Mouse (Mus musculus) MEL (cell line): ENCODE measurements at regions not wholly inside any gene's neighbourhood (a gene's known extent, or its start where the extent isn't known, plus 50 kb on each side); places are given as distances from the start of the nearest gene placed in this dataset.

Experiments used
- CHD2 ChIP-seq: IDR thresholded peaks from 2 replicates; pipeline ENCODE4 v1.6.1; 2011; ENCODE audit warnings: low read length, improper control_type of control experiment
- CTCF ChIP-seq, 3 experiments: IDR thresholded peaks in 2 of 3; conservative IDR thresholded peaks in 1 of 3; 2 replicates each; pipeline ENCODE4 v1.5.1; 2011 to 2012; ENCODE audit warnings: low read length in 3 of 3, low read depth in 2 of 3, mild to moderate bottlenecking in 2 of 3, improper control_type of control experiment in 1 of 3, inconsistent platforms in 1 of 3, mixed read lengths in 1 of 3, moderate library complexity in 1 of 3; ENCODE audit not compliant: control insufficient read depth in 1 of 3, insufficient read depth in 1 of 3, poor library complexity in 1 of 3, severe bottlenecking in 1 of 3
- MAX ChIP-seq: IDR thresholded peaks from 2 replicates; pipeline ENCODE4 v1.6.1; 2011; ENCODE audit warnings: low read length, improper control_type of control experiment
- MYC ChIP-seq: IDR thresholded peaks from 2 replicates; pipeline ENCODE4 v1.6.1; 2011; ENCODE audit warnings: low read depth, mild to moderate bottlenecking, low read length, improper control_type of control experiment, moderate library complexity
- RCOR1 ChIP-seq: IDR thresholded peaks from 2 replicates; pipeline ENCODE4 v1.6.1; 2012; ENCODE audit warnings: low read depth, mild to moderate bottlenecking, inconsistent platforms, low read length, improper control_type of control experiment
- SMC3 ChIP-seq: IDR thresholded peaks from 2 replicates; pipeline ENCODE4 v1.6.1; 2011; ENCODE audit warnings: low read depth, low read length, improper control_type of control experiment
- TCF12 ChIP-seq: IDR thresholded peaks from 2 replicates; pipeline ENCODE4 v1.6.1; 2014; ENCODE audit warnings: low read depth, mild to moderate bottlenecking, inconsistent platforms, low read length, improper control_type of control experiment, moderate library complexity
- USF1 ChIP-seq: IDR thresholded peaks from 2 replicates; pipeline ENCODE4 v1.6.1; 2014; ENCODE audit warnings: low read depth, mild to moderate bottlenecking, inconsistent platforms, low read length, improper control_type of control experiment, moderate library complexity
- ZNF384 ChIP-seq: IDR thresholded peaks from 2 replicates; pipeline ENCODE4 v1.6.1; 2012; ENCODE audit warnings: low read depth, mild to moderate bottlenecking, inconsistent platforms, low read length, improper control_type of control experiment

DNA sequence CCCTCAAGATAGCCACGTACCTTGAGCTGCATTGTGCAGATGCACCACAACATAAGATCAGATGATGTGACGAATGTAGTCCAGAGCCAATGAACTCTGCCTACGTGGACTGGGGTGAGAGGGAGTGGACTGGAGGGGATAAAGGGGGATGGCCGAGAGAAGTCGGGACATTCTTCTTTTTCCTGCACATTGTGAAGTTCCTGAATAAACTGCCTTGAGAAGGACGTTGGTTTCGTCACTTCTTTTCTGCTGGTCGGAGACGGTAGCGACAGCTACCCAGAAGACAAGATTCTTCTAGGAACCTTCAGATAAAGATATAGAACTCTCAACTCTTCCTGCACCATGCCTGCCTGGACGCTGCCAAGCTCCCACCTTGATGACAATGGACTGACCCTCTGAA lies 107.1 kb upstream of the Slc22a22 start:
- TF ChIP-seq CTCF (IDR thresholded peaks at IDR 0.05 in 2 of 3, conservative IDR thresholded peaks at IDR 0.05 in 1 of 3; ENCODE audit: control insufficient read depth in 1 of 3, insufficient read depth in 1 of 3, low read depth in 2 of 3, low read length in 3 of 3, poor library complexity in 1 of 3, severe bottlenecking in 1 of 3) (no peak), SMC3 (no peak), USF1 (no peak), CHD2 (no peak), TCF12 (no peak), MYC (no peak), RCOR1 (no peak), ZNF384 (no peak), MAX (no peak)
